Mouse (Mus musculus) liver, adult (tissue): ENCODE measurements around the gene Por.

Experiments
- GATA4 ChIP-seq: IDR thresholded peaks from 2 replicates; pipeline ENCODE4 v1.6.1; 2014; ENCODE audit warnings: mild to moderate bottlenecking, low read length; ENCODE audit not compliant: insufficient replicate concordance

Gene Por

DNA sequence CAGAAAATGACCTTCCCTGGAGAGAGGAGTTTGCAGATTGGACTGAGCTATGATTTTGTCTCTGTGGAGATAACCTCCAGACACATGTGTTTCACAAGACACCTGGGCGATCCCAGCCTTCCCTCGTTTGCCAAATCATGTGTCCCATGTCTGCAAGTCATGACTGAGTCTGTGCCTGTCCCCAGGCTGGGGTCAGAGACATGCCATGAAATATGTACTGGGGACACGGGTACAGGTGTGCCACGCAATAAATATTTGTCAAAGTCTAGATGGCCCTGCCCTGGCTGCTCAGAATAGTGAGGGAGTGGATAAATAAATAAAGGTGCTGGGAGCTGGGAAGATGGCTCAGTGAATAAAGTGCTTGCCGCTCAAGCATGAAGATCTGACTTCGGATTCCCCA, 23.8 kb upstream of the Por start:
- 0 out of 2 replicates have a peak, but pooled peaks have one; percentile 14 for TF ChIP-seq GATA4

DNA sequence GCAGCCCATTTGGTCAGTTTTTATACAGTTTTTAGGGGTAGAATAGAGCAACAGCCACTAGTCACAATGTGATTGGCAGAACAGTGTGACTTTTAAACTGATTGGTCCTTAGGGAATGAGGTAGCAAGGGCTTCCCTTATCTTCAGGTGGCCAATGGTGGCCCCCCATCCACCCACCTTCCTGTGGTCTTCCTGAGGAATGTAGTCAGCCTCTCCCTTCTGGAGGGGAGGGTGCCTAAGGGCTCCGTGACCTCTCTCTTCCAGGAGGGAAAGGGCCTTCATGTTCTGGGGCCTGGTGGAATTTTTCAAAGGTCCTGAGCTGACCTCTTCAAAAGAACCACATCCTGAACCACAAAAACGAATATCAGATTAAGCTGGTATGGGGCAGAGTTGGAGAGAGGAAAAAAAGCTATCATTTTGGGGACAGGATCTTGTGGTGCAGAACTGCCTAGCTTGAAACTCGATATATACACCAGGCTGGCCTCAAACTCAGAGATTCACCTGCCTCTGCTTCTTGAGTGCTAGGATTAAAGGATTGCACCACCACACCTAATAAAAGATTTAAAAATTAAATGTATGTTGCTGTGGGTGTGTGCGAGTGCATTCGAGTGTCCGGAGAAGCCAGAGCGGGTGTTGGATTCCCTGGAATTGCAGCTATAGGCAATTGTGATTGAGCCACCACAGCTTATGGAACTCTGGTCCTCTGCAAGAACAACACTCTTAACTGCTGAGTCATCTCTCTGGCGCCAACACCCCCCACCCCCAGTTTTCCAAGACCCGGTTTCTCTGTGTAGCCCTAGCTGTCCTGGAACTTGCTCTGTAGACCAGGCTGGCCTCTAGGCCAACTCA, 21.1 kb upstream of the Por start:
- TF ChIP-seq GATA4 = no peak

DNA sequence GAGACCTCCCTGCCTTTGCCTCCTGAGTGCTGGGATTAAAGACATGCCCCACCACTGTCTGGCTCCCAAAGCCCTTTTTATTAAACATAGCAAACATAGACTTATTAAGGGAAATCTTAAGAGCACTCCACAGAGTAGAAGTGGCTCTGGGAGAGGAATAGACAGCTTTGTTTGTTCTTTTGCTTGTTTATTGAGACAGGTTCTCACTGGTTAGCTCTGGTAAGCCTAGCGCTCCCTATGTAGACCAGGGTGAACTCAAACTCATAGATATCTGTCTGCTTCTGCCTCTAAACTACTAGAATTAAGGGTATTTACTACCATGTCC, 20.6 kb upstream of the Por start:
- no peak for TF ChIP-seq GATA4

DNA sequence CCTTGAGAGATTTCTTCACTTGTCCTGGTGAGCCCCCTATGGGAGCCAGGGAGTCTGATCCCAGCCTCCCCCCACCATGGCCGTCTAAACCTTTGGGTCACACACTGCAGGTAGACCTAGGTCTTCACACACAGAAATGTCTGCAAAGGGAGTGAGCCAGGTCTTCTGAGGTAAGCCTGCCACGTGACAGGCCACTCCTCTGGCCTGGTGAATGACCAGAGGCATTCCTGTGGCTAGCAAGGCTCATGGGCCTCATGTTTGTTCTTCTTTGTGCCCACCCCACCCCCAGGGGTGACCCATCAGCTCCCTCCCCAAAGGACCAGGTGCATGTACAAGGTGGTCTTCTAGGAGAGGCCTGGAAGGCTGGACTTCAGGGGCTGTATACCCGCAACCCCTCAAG, 18.3 kb upstream of the Por start:
- TF ChIP-seq GATA4 = no peak

DNA sequence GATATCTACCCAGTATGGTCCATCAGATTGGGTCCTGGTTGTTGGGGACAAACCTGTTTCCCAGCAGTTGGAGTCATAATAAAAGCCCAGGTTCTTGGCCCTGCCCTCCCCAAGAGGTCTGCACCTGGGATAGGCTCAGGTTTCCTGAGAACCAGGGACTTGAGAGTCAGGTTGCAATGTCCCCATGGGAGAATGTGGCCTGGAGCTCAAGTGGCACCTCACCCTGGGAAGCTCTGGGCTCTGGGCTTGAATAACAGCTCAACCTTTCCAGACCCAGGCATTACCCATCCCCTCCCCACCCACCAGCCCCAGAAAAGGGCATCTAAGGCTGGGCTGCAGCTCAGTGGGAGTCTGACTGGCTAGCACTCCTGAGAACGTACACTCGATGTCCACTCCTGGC, 16.6 kb upstream of the Por start:
- no peak for TF ChIP-seq GATA4

DNA sequence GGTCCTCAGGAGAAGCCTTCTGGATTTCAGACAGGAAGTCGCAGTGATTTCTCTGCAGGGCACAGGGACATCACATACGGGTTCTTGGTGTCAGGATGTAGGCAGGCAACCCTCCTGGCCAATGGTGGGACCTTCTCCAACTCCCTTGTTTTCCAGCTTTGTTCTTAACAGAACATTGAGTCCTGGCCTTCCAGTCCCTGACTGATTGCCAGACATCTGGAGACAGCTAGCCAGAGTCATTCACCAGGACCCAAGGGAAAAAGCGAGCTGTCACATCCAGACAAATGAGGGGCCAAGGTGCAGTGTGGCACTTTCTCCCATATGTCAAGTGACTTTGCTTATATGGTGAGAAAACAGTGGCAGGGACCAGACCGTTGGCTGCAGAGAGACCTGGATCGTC, 13.8 kb upstream of the Por start:
- no peak for TF ChIP-seq GATA4

DNA sequence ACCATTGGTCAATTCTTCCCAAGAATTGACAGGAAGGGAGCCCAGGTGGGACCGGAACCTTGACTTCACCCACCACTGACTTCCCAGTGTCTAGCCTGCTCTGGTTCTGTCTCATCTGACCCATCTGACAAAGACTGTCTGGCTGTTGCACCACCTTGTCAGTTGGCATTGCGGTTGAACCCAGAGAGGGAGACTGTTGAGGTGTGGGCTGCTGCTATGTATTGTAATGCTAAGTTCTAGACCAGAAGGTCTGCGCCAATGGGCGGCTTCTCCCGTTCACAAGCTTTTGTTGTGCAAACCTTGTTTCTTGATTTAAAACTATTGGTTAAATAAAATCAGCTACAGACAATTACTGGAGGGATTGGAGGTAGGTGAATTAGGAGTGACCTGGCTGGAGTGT, 12.7 kb upstream of the Por start:
- no peak for TF ChIP-seq GATA4

DNA sequence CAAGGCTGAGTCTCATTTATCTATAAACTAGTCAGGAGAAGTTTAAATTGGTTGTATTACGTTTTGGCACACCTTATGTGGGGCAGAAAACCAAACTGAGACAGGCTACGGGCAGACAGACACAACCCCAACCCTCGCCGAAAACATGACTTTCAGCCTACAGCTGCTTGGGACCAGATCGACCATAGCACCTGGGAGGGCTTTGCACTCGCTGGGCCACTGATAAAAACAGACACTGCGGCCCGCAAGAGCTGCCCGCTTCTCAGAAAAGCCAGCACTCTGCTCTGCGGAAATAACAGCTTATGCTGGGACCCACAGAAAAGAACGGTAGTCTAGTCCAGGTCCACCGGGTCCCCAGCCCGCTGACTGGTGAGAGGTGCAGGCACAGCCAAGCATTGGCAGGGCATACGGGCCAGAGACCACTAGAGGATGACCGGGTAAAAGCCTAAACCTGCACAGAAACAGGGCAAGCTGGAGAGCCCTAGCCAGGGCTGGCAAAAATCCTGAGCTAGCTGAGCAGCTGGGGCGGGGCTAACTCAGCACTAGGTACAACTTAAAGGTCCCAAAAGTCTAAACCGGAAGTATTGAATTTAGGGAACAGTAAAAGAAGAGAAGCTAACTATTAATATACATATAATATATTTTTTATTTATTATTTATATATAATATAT, 12.0 kb upstream of the Por start:
- TF ChIP-seq GATA4 = no peak

DNA sequence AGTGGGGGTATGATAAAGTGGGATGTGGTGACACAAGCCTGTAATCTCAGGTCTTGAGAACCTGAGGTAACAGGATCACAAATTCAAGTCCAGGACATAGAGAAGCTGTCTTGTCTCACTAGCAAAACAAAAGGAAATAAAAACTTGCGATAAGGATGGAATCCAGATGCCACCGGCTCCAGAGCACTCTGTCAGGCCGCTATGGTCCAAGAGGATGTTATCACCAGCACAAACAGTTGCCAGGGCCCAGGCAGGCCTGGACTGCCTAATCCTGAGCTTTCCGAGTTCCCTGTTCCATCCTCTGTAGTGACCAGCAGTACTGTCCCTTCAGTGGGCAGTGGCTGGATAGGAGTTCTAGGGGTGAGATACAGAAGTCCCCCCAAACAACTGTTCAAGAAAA, 9.9 kb upstream of the Por start:
- no peak for TF ChIP-seq GATA4

DNA sequence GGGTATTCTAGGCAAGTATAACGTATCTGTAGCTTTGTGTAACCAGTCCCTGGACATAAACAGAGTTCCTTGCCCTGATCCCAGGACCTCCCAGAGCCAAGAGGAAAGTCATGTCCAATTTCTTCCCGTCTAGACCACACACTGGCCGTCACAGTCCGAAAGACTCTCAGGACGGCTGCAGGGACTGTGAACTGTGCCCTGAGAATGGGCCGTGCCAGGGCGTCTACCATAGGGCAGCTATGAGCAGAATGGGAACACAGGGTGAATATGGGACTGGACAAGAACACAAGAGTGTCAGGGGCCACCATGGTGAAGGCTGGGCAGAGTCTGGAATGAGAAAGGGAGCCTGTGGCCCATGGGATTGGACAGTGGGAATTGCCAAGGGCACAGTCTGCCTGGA, 9.3 kb upstream of the Por start:
- TF ChIP-seq GATA4 = no peak

DNA sequence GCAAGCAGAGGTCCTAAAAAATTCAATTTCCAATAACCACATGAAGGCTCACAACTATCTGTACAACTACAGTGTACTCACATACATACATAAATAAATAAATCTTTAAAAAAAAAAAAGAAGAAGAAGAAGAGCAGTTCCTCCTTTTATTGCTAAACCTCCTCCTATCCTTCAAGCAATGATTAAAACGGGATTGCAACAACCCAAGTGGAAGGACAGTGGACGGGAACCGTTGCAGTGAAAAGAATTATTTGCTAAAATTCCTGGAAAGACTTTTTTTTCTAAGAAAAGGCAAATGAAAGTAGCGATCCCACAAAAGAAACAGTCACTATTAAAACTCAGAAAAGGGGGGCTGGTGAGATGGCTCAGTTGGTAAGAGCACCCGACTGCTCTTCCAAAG, 2.9 kb upstream of the Por start:
- no peak for TF ChIP-seq GATA4

DNA sequence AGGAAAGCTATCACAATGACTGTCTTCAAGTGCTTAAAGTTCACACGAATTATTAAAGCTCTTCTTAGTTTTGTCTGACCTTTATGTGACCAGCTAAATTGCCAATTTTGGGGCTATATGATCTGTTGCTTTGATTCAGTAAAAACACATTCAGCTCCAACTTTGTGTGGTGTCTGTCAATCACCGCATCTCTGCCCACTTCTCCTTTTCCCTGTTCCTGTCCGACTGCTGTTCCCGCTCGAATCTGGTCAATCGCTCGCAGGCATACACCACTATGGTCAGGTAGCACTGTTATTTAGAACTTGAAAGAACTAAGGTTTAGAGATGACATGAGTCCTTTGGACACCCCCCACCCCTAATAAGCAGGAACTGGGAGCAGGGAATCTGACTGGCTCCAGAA, 1.8 kb upstream of the Por start:
- TF ChIP-seq GATA4 = no peak

DNA sequence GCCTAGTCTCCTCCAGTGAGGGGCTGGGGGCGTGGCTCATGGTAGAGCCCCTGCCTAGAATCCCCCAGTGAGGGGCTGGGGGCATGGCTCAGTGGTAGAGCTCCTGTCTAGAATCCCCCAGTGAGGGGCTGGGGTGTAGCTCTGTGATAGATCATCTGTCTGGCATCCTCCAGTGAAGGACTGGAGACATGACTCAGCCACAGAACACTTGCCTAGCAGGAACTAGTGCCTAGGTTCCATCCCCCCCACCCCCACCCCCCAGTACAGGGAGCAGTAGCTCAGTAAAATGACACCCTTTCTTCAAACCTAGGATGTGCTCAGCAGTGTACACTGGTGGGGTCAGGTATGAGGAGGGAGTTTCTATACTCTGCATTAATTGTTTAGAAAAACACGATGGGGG, 1.0 kb downstream of the Por start:
- TF ChIP-seq GATA4 = no peak

DNA sequence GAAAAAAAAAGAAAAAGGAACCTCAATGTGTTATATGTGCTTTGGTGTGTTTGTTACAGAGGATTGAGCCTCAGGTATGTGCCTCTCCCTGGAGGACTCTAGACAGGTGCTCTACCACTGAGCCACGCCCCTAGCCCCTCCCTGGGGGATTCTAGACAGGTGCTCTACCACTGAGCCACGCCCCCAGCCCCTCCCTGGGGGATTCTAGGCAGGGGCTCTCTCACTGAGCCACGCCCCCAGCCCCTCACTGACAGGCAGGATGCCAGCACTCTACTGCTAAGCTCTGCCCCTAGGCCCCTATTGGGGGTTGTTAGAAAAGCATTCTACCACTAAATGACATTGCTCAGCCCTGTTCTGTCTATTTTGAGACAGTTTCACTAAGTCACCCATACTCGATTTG, 2.7 kb downstream of the Por start:
- TF ChIP-seq GATA4 = no peak

DNA sequence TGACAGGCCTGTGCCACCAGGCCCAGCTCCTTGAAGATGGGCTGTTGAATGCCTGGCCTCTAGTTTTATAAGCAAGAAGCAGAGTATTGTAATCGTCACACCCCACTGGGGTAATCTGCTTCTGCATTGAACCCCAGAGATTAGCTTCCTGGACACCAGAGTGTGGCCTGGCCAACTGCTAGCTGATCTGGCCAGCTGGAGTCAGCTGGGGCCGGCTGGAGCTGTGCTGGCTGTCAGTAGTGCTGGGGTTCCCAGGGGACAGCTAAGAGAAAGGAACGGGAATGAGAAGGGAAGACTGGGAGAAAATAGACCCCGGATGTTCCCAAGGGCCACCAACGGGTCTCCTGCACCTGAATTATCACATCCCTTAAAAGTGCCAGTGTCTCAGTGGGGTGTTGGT, 3.1 kb downstream of the Por start:
- TF ChIP-seq GATA4 = no peak; the same call in 1 of the 2 replicates

DNA sequence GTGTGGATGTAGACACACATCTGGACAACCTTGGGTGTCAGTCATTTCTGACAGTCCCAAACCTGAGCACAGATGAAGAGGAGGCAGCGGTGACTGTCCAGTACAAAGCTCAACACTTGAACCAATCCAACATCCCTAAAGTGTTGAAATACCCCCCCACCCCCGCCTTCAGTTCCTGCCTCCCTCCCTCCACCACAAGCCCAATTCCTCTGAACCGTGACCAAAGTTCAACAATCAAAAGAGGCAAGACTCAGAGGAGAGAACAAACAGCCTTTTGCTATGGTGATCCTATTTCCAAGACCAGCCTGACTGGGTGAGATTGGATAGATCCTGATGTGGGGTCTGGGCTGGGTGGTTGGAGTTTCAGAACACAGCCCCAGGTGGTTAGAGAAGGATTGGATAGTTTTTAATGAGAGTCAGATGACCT, 4.5 kb downstream of the Por start:
- no peak for TF ChIP-seq GATA4

DNA sequence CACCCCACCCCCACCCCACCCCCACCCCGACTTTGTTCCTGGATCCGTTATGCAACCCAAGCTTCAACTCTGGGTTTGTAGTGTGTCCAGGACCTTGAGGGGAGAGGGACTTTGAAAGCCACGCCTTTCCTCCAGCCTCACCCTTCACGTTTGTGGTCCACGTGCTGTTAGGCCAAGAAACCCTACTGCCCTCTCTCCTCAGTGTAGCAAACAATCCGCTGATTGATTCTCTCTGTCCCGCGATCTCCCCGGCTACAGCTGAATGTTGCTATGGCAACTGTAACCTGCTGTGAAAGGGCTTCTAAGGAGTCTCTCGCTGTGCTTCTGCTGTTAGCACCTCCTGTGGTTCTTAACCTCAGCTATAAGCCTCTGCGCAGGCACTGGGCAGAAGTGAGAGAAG, 5.0 kb downstream of the Por start:
- no peak for TF ChIP-seq GATA4
